10 mouse cellular contexts compared by ENCODE assay signal in genomic region chr3:49504581-49504980, GRCm38 (mm10).
"Had no signal": no experiment of that assay in that cellular context is flagged by ENCODE, and none has a peak within 500 bp of the region (broad histone marks: within the 10 kb centered on the region; RNA-seq: fewer than 3 reads in every experiment).

No protein-coding gene starts in this region.

- H3K27ac ChIP-seq: limb, embryonic 10.5 days; liver, embryonic 15.5 days; midbrain, embryonic 12.5 days; neural tube, embryonic 13.5 days; stomach, embryonic 15.5 days had no signal

- H3K4me3 ChIP-seq: limb, embryonic 10.5 days; liver, embryonic 15.5 days; midbrain, embryonic 12.5 days; neural tube, embryonic 13.5 days; stomach, embryonic 15.5 days had no signal

- DNase-seq: kidney, adult 2 months; kidney, postnatal 25 days; lung, adult 2 months; retina, postnatal 1 day; thymus, postnatal 36 days had no signal
